Mouse (Mus musculus) monocyte, adult 5-6 weeks (primary cell): Measurements from ENCODE around the gene Focad. TPM values are rescaled to one million over a fixed set of nuclear protein-coding genes. Genes with fewer than 3 reads are reported as not detected.
A peak's percentile ranks its signal among the peaks of the same experiment; 100 is the strongest.

Source experiments
- ATAC-seq: fragments of 153-309, 156-312 bp; replicated peaks from 2 replicates; pipeline ENCODE4 v1.8.0; 2017; ENCODE audit warnings: mild to moderate bottlenecking; ENCODE audit not compliant: low TSS enrichment, insufficient number of reproducible peaks, severe bottlenecking, poor library complexity, low FRiP score
- total RNA-seq: library from RNA; stranded (forward); fragments of 200-1000, 200-491, 200-594 nt; gene quantifications from 3 replicates; pipeline ENCODE4 v1.2.3, GENCODE M21; 2017

Focad gene
- total RNA-seq, 1 experiment from 2014 or later = 2.1 TPM

DNA sequence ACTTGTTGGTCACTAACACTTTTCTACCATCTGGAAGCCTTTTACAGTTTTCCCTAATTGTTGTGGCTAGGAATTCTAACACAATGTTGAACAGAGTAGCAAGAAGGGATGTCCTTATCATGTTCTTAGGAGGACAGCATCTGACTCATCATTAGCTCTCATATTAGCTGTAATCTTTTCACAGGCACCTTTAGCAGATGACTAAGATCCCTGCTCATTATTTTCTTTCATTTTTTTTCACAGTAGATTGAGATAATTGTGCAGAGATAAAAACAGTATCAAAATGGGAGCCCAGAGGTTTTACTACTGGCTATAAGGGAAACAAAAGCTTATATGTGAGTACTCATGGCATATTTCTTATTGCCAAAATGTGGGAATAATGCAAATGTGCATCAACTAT, 330.1 kb downstream of the Focad start:
- no peak for ATAC-seq

DNA sequence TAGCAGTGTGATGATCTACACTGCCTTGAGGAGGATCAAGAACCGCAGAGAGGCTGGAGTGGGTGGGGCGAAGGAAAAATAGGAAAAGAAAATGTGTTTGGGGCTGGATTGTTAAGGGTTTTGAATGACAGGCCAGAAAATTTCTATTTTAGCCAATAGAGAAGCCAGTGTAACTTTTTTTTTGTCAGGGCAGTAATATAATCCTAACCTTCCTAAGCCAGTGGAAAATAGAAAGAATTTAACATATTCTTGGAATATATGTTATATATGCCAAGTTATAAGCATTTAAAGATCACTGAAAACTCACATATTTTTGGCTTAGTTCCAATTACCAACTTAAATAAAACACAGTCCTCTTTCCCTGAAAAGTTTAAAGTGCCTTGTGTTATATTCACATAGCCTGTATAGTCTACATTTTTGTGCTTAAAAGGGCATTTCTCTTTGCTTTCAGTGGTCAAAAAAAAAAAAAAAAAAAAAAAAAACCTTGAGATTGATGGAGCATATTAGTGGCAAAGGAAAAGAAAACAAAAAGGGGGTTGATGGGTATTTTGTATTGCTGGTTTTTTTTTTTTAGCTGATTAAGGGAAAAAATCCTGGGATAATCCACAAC, 333.3 kb downstream of the Focad start:
- no peak for ATAC-seq

DNA sequence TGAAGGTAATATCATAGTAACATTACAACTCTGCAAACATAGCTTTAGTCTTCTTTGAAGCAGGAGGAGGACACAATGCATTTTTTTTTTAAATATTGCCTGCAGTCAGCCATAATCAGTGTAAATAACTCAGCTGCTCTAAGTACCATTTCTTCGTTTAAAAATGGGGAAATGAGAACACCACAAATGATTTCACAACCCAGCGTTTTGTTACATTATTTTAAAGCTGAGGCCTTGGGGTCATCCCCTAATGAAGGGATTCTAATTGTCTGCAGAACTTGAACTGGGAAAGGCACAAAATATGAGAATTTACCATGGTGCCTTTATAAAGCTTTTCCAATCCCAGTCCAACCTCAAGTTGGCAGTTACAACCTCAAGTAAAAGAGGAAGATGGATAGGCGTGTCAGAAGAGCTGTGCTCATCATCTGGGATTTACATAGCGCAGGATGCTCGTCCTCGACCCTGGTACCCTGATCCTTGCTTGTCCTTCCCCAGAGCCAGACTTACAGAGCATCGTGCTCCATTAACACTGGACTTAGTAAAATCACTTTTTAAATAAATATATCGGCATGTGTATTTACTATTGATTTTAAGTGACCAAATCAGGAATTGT, 338.1 kb downstream of the Focad start:
- peak; percentile 75 for ATAC-seq

DNA sequence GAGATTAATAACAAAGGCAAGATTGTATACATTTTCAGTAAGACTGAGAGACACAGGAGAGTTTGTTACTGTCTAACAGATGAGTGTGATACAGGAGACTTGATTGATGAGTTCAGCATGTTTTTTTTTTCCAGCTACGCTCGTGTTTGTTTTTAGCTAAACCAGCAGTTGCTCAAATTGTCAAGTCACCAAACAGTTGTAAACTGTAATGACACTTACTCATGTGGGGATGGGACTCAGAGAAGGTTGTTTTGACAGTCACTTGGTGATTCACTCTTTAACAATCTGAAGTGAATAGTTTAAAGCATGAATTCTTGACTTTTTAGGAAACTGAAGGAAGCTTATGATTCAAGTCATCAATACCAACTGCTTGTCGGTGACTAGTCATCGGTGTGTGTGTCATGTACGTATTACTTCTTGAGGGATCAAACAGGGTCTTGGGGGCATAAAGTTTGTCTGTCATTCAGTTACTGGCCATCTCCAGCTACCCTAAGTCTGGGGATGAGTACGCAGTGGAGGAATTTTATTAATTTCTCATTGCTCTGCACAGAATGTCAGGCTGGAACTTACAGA, 342.2 kb downstream of the Focad start:
- no peak for ATAC-seq

DNA sequence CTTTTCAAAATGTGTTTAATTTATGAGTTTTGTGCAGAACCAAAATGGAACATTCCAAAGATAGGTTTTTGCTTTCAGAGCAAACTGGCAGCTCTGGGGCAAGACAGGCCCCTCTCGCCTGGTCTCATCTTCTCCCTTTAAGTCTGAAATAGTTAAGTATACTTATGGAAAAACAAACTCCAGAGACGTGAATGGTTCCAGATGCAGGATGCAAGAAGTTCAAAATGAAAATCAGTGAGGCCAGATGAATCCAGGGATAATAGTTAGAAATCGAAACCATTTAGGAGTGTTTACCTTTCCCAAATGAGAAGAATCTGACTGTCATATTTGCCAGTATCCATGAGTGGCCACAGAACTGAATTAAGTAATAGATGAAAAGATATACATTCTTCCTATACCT, 342.7 kb downstream of the Focad start:
- no peak for ATAC-seq

DNA sequence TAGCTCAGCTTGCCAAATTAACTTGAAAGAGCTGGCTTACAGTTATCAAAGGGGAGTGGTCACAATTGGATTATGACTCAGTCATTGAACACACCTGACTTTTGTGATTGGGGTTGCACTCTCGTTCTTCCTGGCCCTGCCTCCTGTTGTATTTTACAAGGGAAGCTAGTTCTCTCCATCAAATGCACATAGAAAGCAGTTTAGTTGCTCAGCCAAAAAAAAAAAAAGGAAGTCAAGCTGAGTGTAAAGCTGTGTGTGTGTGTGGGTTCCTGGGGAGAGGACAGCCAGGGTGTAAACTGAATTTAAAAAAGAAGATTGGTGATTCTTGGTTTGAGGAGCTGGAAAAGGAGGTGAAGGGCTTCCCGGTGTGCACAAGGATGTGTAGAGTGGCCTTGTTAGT, 343.5 kb downstream of the Focad start:
- ATAC-seq = no peak

DNA sequence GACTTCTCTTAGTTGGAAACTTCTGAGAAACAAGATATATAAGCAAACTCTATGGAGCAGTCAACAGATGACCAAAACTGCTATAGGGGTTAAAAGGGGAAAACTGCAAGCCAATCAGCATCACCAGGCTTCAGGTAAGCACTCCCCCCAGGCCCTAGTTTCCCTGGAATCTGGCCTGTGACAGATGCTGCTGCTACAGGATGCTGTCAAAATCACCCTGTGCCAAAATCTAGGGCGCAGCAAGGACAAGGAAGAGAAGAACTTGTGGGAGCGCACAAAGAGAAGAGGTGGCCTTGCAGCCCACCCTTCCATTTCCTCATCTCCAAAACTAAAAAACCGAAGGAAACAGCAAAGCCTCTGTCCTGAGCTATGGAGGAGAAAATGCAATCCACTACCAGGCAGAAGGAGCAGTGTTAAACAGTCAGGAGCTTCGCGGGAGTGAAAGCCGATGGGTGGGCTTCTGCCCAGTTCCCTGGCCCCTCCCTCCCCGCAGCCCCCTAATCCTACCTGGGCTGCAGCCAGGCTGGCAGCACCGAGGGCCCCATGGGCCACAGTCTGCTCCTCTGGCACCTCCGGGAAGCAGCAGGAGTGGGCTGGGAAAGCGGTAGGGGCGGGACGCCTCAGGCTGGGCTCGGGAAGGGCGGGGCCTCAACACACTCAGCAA, 344.0 kb downstream of the Focad start, which contains the start of gene Hacd4:
TSS of gene Hacd4 (minus strand) at position 603 of the 664 bp plus-strand sequence.
- ATAC-seq = no peak

DNA sequence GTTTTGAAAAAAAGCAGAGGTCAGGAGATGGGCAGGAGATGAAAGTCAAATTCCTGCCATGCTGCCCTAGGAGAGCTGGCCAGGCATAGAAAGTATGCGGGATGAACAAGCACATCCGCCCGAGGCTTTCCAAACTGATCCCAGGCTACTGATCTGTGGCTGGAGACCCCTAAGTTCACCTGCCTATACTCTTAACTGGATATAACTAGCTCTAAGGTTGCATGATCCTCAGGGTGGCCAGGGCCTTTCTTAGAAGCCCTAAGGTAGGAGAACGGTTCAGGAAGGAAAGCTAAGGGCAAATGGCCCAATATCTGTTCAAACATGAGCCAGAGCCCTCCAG, 344.5 kb downstream of the Focad start:
- no peak for ATAC-seq

DNA sequence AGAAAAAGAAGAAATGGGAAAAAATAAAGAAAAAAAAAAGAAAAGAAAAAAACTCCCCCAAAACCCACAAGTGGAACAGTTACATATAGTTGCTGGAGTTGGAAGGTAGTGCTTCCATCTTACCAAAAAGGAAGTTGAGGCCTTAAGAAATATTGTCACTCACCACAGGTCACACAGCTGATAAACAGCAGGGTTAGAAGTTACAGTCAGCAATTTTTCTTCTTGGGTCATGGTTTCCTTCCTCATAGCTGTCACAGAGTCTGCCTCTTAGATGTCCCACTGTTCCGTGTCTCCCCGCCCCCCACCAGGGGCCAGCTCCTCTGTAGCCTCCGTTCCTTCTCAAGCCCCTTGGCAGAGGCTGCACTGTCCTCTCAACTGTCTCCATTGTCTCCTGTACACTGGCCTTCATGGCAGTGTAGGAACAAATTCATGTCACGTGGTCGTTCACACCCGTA, 345.3 kb downstream of the Focad start:
- peak; percentile 91 for ATAC-seq

DNA sequence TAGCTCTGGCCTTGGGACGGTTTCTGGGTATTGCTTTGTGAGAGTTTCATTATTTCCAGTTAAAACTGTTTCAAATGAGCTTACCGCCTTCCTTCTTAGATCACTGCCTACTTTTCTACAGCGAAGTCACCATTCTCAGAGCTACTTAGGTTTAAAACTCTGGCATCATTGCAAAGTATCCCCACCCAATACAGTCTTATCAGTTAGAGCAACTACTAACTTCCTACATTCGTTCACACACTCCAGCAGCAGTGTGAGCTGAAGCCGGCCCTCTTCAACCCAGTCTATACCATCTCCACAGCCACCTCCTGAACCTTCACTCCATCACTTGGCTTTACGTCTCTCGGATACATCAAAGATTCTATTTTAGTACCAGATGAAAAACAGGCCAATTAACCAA, 346.4 kb downstream of the Focad start:
- no peak for ATAC-seq

DNA sequence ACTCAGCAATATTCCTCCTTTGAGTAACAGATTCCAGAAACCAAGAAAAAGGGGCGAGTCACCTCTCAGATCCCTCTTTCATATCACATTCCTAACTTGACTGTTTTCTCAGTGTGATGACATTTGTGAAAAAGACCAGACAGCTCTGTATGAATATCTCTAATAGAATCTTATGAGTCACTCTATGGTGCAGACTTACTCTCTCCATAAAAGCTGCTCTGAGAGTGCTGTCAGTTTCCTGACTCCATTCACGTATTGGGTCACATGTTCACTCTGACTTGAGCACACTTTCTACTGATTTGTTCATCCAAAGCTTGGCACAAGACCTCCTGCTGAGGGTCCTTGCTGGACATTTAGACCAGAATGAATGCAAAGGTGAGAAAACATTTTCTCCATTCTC, 354.5 kb downstream of the Focad start:
- ATAC-seq = no peak

DNA sequence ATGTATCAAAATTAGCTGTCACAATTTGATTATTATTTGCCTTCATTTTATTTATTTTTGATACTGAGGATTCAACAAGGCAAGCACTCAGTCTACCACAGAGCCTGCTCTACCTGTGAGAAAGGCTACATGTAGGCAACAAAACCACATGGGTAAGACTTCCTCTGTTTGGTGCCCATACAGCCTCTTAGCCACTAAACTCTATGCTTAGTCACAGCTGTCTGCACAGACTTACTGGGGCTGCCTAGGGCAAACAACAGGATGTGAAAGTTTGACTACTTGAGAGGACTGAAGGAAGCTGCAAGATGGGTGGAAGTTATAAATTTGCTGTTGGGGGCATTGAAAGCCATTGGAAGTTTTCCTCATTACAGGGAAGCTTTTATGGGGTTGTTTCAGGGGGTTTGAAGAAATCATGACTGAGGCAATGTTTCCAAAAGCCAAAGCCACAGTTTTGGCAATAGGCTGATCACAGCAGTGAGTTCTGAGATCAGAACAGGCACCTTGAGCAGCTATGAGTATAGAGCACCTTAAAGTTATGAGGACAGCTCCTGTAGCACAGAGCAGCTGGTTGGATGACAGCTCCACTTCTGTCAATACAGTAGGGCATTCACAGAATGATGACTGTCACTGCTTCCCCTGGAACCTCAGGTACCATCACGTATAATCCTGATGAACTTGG, 355.8 kb downstream of the Focad start:
- ATAC-seq = peak; percentile 66; the same call in 1 of the 2 replicates

DNA sequence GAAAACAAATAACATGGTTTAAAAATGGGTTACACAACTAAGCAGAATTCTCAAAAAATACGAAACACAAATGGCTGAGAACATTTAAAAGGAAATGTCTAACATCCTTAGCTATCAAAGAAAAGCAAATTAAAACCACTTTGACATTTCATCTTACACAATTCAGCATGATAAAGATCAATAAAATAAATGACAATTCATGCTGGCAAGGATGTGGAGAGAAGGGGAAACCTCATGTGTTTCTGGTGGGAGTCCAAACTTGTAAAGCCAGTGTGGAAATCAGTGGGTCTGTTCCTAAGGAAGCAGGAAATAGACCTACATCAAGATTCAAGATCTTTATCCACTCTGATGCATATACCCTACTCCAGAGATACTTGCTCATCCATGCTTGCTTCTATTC, 363.7 kb downstream of the Focad start:
- no peak for ATAC-seq

DNA sequence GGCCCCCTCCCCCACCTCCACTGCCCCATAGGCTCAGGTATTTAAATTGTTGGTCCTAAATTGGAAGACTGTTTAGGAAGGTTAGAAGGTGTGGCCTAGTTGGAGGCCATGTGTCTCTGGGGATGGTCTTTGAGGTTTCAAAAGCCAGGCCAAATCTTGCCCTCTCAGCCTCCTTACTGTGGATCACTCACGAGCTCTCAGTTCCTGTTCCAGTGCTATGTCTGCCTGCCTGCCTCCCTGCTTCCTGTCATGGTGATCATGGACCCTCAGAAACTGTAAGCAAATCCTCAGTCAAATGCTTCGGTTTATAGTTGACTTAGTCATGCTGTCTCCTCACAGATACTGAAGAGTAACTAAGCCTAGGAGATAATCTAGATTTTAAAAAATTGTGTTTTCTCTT, 364.2 kb downstream of the Focad start:
- no peak for ATAC-seq

Other genes starting within 250 kb of the Focad start
- 13.2 to 52.2 TPM (median 41.9 TPM) in 3 replicates for gene Mllt3, start 61.3 kb upstream of the Focad start, total RNA-seq